Mouse (Mus musculus) CD8-positive naive resting alpha-beta T cell, adult 57 days (primary cell): ENCODE measurements around the gene Glb1. TPM values are rescaled to one million over a fixed set of nuclear protein-coding genes. Genes with fewer than 3 reads are reported as not detected.

ENCODE experiments used
- total RNA-seq: library from RNA; stranded (reverse); gene quantifications from one replicate; pipeline ENCODE4 v1.2.4, GENCODE M21; 2023

Glb1 gene
- total RNA-seq = 20.2 TPM

GRCm38 (mm10) chr9:114400949-114401684 is at the start of gene Glb1, which contains the start of gene Tmppe:
TSS of gene Glb1 (plus strand) at chr9:114401076.
TSS of gene Tmppe (plus strand) at chr9:114401105.

GRCm38 (mm10) chr9:114389905-114390748 is 10.7 kb upstream of the Glb1 start, which contains the start of gene Crtap:
TSS of gene Crtap (minus strand) at chr9:114390675.

GRCm38 (mm10) chr9:114504816-114505215 is 103.9 kb downstream of the Glb1 start, which contains the start of gene Ccr4:
TSS of gene Ccr4 (minus strand) at chr9:114504916.

GRCm38 (mm10) chr9:114515364-114515763 is 114.5 kb downstream of the Glb1 start, which contains the start of gene C130032M10Rik:
TSS of gene C130032M10Rik (plus strand) at chr9:114515697.

Other genes with a start within 250 kb of the Glb1 start
- gene Bcl2a1c, start 70.9 kb upstream of the Glb1 start, total RNA-seq = not detected
- gene Crtap, start 10.4 kb upstream of the Glb1 start, total RNA-seq = 9.2 TPM
- 13.1 TPM for gene Tmppe, start within 50 bp of the Glb1 start, total RNA-seq
- 0.61 TPM for gene Ccr4, start 103.8 kb downstream of the Glb1 start, total RNA-seq
- gene C130032M10Rik, start 114.6 kb downstream of the Glb1 start, total RNA-seq = not detected
- not detected for gene Trim71, start 163.3 kb downstream of the Glb1 start, total RNA-seq
- 77.8 TPM for gene Cnot10, start 239.1 kb downstream of the Glb1 start, total RNA-seq